Mouse (Mus musculus) thymus, postnatal 0 days (tissue): Measurements from ENCODE around the gene Zzef1. TPM values are rescaled to one million over a fixed set of nuclear protein-coding genes. Genes with fewer than 3 reads are reported as not detected.

Experiments used
- DNase-seq: peaks from one replicate; pipeline ENCODE4 v3.0.0-alpha.2; 2015; ENCODE audit warnings: low spot score
- microRNA-seq: library from miRNA; unstranded; fragments of <30 nt; microRNA quantifications from one replicate; pipeline ENCODE4, GENCODE M21; 2016; ENCODE audit warnings: borderline number of aligned reads
- polyA plus RNA-seq: library from polyadenylated mRNA; unstranded; fragments of >200 nt; fragmentation: Nextera tagmentation; extraction: Ambion mirVana; gene quantifications from 2 replicates; pipeline ENCODE4 v1.2.1, GENCODE M21; 2015

Gene Zzef1
- polyA plus RNA-seq, 1 experiment from 2014 or later, result 14.9 TPM

DNA sequence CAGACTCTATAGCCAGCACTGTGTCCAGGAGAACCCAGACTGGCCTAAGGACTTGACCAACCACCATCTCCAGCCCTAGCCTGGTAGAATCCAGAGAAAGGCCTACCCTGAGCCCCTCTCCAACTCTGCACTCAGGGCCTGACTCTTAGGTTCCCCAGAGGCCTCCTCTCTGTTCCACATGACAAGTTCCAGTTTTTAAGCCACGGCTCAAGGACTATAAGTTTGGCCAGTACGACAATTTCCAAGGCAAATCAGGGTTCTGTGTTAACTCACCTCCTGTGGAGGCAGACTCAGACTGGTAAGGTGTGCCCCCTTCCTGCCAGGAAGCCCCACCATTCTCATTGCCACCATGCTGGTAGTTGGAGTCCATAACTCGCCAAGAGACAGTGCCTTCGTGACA is 158.2 kb downstream of the Zzef1 start:
- DNase-seq, result no peak

DNA sequence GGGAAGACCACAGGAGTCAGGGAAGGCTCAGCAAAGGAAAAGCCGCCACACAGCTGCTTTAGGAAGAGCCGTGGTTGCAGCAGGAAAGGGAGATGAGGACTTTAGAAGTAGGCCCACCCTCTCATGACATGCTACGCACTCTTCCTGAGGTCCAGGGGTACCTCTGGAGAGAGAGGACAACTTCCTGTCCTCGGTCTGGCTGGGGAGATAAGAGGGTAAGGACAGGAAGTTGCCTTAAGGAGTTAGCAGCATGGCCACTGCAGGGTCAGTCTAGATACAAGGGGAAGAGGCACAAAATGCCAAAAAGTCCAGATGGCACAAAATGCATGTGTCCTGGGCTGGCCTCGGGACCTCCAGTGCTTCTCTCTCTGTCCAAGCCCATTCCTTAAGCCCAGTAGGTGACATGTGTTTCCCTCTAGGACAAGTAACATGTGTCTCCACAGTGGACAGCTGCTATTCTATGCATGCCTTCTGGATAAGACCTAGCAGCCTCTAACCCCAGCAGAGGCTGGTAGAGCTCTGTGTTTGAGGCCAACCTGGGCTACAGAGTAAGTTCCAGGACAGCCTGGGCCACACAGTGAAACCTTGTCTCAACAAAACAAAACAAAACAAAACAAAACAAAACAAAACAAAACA is 159.4 kb downstream of the Zzef1 start:
- no peak for DNase-seq

DNA sequence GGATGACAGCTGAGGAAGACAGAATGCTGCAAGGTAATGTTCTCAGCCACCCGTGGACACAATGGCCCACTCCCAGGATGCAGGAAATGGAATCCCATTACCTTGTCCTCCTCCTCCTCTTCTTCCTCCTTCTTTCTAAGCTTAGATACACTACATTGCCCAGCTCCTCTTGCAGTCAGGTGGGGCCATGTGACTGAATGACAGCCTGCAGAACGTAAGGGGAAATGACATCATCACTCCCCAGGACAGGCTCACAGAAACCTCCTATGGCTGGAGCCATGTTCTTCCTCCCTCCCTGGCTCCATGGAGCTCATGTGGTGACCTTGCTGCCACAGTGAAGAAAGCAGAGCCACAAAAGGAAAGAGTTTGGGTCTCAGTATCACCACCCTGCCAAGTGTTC is 161.3 kb downstream of the Zzef1 start:
- DNase-seq, result peak; percentile 37

DNA sequence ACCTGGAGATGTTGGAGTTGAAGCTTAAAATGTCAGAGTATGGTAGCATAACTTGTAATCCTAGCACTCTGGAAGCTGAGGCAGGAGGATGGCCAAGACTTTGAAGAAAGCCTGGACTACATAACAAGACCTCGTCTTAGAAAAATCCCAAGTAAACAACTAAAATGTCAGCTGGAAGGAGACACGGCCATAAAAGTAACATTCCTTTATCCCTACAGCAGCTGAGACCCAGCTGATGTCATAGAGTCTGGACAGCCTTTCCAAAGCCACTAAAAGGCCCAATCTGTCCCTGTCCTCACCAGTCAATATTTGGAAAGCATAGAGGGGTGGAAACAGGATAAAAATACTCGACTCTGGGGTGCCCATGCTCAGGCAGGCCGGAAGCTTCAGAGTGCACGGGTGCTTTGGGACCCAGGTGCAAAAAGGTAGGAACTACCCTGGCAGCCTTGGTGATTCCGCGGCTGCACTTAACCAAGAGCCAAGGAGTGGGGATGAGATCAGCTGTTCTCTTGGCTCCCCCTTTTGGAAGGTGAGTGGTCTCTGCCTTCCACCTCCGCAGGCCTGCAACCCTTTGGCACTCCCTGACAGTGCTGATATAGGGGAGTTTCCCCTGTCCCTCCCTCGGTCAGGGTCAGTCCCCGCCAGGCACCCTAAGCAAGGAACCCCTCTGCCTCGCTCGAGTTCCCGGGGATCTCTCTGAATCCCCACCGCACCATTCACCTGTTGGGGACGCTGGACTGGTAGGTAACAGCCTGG is 164.1 kb downstream of the Zzef1 start:
- DNase-seq, result no peak

DNA sequence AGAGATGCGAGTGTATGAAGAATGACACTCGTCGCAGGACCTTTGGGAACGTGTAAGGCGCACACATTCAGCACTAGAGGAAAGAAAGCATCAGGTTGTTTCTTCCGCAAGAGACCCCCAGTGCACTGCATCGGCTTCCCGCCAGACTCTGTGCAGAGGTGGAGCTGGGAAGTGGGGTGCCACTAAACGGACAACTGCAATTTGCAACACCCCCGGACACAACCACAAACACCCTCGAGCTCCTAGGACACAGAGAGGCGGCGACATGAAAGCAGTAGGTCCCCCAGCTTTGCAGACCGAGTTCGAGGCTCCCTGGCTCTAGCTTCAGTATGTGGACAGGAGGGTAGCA is 164.7 kb downstream of the Zzef1 start:
- DNase-seq, result no peak

DNA sequence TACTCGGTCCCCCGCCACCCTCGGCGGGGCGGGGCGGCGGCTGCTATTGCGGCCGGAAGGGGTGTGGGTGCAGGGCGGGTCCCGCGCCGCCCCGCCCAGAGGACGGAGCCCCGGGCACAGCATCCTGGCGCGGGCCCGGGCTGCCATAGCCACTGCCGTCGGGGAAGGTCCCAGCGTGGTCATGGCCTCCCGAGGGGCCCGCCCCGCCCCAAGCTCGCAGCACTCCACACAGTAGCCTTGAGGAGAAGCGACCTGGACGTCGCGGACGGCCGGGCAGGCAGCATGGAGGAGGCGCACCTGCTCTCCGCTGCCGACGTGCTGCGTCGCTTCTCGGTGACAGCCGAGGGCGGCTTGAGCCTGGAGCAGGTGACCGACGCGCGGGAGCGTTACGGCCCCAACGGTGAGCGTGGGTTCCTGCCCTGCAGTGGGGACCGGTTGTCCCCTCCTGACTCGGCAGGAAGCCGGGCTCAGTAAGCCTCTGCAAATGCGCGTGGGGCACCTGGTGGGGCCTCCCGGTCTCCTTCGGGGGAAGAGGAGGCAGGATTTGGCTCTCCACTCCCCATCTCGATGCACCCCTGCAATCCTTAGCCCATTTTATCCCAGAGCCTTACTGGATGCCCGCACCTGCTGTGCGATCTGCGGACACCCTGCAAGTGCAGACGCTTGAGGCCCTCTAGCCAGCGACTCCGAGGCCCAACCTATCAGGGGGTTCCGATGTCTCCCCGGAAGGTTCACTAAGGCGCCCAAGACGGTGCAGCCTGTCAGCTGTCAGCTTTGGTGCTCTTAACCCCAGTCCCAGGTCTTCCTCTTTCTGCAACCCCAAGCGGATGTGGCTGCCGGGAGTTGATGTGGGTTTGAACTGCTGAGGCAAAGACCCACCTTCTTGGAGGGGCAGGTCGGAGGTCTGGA is 165.3 kb downstream of the Zzef1 start, which contains the start of gene Atp2a3:
TSS of gene Atp2a3 (plus strand) at position 98 of the 909 bp plus-strand sequence.
- peak; percentile 96 for DNase-seq

DNA sequence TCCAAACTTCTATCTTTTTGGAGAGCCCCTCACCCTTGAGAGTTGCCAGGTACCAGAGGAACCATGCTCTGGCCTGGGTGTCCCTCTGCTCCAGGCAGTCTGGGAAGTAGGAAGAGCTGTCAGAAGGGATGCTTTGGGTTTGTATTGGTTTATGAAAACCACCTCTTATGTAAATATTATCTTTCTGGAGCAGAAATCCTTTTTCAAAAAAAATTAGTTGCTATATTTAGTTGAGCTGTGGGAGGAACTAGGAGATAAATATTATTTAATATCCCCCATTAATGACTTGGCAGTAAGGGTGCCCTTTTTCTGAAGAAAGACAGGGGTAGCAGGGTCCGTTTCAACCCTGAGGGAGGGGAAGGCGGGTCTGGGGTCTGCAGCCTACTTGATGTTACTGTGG is 166.4 kb downstream of the Zzef1 start:
- no peak for DNase-seq

DNA sequence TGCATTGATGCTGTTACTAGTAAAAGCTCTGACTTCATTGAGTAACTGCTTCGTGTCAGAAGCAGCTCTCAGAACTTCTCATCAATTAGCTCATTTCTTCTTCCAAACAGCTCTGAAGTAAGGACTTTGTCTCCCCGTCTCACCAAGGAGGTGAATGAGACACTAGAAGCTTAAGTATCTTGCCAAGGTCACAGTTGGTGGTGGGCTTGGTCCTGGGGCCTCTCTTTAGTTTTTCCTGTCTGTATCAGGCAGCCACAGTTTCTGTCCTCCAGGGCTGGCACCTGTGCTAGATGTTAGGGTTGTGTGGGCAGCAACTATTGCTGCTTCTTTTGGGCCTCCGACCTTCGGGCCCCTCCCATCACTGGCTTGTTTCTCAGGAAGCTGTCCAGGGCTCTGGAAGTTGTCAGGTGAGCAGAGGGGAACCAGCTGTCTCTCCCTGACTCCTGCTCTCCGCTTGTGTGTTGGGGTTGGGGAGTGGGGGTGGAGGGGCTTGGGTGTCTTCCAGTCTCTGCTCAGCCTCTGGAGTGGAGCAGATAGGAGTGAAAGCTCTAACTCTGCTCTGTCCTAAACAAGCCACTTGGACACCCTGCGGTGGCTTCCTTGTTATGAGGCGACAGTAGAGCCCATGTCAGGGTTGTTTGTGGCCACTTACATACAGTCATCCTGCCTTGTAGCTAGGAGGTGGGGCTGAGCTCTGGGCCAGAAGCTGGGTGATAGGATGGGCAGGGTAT is 167.2 kb downstream of the Zzef1 start:
- DNase-seq, result peak; percentile 16

DNA sequence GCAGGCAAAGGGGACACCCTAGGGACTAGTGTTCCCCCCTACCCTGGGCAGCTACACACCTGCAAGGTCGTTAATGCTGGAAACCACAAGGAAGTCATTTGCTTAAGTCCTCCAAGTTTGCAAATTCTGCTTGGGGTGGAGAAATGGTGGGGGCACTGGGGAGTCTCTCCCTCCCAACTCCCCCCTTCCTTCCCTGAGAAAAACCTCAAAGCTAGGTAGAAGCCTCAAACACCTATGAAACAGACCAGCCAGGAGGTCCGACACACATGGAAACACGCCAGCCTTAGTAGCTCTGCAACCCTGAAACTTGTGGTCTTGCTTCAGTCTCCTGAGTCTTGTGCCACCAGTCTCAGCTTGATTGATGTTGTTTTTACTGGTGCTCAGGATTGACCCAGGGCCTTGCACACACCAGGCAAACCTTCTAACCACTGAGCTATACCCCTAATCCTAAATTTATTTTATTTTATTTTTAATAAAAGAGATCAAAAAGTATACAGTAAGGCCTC is 167.8 kb downstream of the Zzef1 start:
- DNase-seq, result peak; percentile 23

DNA sequence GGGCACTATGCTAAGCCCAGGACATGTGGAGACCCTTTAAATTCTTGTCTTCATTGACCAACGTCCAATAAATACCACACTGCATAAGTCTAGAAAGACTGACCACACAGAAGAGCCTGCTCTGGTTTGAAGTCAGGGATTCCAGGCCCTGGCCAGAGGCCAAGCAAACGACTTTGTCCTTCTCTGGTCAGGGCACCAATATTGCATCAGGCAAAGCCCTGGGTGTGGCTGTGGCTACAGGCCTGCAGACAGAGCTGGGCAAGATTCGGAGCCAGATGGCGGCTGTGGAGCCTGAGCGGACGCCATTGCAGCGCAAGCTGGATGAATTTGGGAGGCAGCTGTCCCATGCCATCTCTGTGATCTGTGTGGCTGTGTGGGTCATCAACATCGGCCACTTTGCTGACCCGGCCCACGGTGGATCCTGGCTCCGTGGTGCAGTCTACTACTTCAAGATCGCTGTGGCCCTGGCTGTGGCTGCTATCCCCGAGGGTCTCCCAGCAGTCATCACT is 179.0 kb downstream of the Zzef1 start:
- DNase-seq, result no peak

Small RNA genes within 50 kb of the gene (microRNA-seq; reads per million reads assigned to microRNA genes)
- not detected for gene Gm44467

Other genes starting within 250 kb of the Zzef1 start
- 6.4 and 7.6 TPM in 2 replicates for gene Spns3, start 245.7 kb upstream of the Zzef1 start, polyA plus RNA-seq
- 64.1 and 66.6 TPM in 2 replicates for gene Ube2g1, start 188.9 kb upstream of the Zzef1 start, polyA plus RNA-seq
- 11.4 and 12.5 TPM in 2 replicates for gene Ankfy1, start 106.2 kb upstream of the Zzef1 start, polyA plus RNA-seq
- 5.4 and 6.0 TPM in 2 replicates for gene Cyb5d2, start 84 bp upstream of the Zzef1 start, polyA plus RNA-seq
- gene Atp2a3, start 164.9 kb downstream of the Zzef1 start, polyA plus RNA-seq, result 102 and 111 TPM in 2 replicates
- gene P2rx1, start 202.9 kb downstream of the Zzef1 start, polyA plus RNA-seq, result 61.5 and 71.4 TPM in 2 replicates
- gene Camkk1, start 222.8 kb downstream of the Zzef1 start, polyA plus RNA-seq, result 18.8 and 19.6 TPM in 2 replicates